Mouse (Mus musculus) intestine, embryonic 14.5 days (tissue): ENCODE measurements at regions not wholly inside any gene's neighbourhood (a gene's known extent, or its start where the extent isn't known, plus 50 kb on each side); places are given as distances from the start of the nearest gene placed in this dataset.

ENCODE experiments used
- ATAC-seq: fragments of 200-750 bp; cut with Nextera tagmentation; replicated peaks from 2 replicates; pipeline ENCODE4 v1.8.0; 2017; ENCODE audit warnings: low read depth, moderate number of reproducible peaks, moderate TSS enrichment, moderate library complexity; ENCODE audit not compliant: low FRiP score, low TSS enrichment
- DNase-seq: peaks from one replicate; pipeline ENCODE4 v3.0.0-alpha.2; 2018; ENCODE audit warnings: low spot score
- H3K27ac ChIP-seq: fragments of 300-500 bp; sonication (generic); 2 replicates; pipeline ENCODE4 v1.5.1; 2014; ENCODE audit warnings: low read depth, mild to moderate bottlenecking, control low read depth
- H3K27me3 ChIP-seq: fragments of 300-500 bp; sonication (generic); replicated peaks from 2 replicates; pipeline ENCODE4 v1.6.1; 2014; ENCODE audit warnings: low read length, control low read depth; ENCODE audit not compliant: control insufficient read depth, insufficient read depth
- H3K36me3 ChIP-seq: fragments of 300-500 bp; sonication (generic); 2 replicates; pipeline ENCODE4 v1.6.1; 2014; ENCODE audit warnings: low read length, control low read depth; ENCODE audit not compliant: control insufficient read depth, insufficient read depth
- H3K4me1 ChIP-seq: fragments of 300-500 bp; sonication (generic); replicated peaks from 2 replicates; pipeline ENCODE4 v1.6.1; 2014; ENCODE audit warnings: low read length, control low read depth, mixed read lengths; ENCODE audit not compliant: control insufficient read depth, insufficient read depth
- H3K4me2 ChIP-seq: fragments of 300-500 bp; sonication (generic); 2 replicates; pipeline ENCODE4 v1.6.1; 2014; ENCODE audit warnings: low read length
- H3K4me3 ChIP-seq: fragments of 300-500 bp; sonication (generic); 2 replicates; pipeline ENCODE4 v1.5.1; 2014; ENCODE audit warnings: low read depth, low read length, control low read depth, mixed read lengths
- H3K9ac ChIP-seq: fragments of 300-500 bp; sonication (generic); 2 replicates; pipeline ENCODE4 v1.6.1; 2014; ENCODE audit warnings: mild to moderate bottlenecking, low read length
- H3K9me3 ChIP-seq: fragments of 300-500 bp; sonication (generic); 2 replicates; pipeline ENCODE4 v1.6.1; 2016; ENCODE audit warnings: low read length, control low read depth; ENCODE audit not compliant: control insufficient read depth
- WGBS: fragments of 180-500 bp; shearing (Covaris S2); extraction: QIAGEN DNeasy Blood & Tissue Kit; methylation state at CpG from one replicate; pipeline ENCODE4 v1.1.7; 2014; 5-methylcytosine and 5-hydroxymethylcytosine counted together

GRCm38 (mm10) chr1:81794771-81795170, 438.1 kb upstream of the Gm9747 start:
- H3K36me3 ChIP-seq, result no peaks in the 10 kb centered on the region
- 74% methylated on average over 2 of the region's 2 CpGs for WGBS
- H3K27ac ChIP-seq, result no peak overlapping the region
- DNase-seq (no peak), ATAC-seq (no peak)
- H3K4me2 ChIP-seq, result no peak overlapping the region
- H3K4me3 ChIP-seq, result no peak overlapping the region
- H3K9ac ChIP-seq, result no peak overlapping the region
- H3K4me1 ChIP-seq, result no peaks in the 10 kb centered on the region
- no peaks in the 10 kb centered on the region for H3K9me3 ChIP-seq
- H3K27me3 ChIP-seq, result no peaks in the 10 kb centered on the region

- no peaks in the 10 kb centered on the region for H3K36me3 ChIP-seq
- DNase-seq (no peak), ATAC-seq (no peak)
- no peaks in the 10 kb centered on the region for H3K9me3 ChIP-seq
- H3K9ac ChIP-seq, result no peak overlapping the region
- no peaks in the 10 kb centered on the region for H3K27me3 ChIP-seq
- no peak overlapping the region for H3K4me3 ChIP-seq
- H3K4me1 ChIP-seq, result no peaks in the 10 kb centered on the region
- H3K27ac ChIP-seq, result no peak overlapping the region
- WGBS, result 85% methylated on average over 1 of the region's 1 CpGs
- H3K4me2 ChIP-seq, result no peak overlapping the region
Measured at GRCm38 (mm10) chr1:81795399-81795798, 437.5 kb upstream of the Gm9747 start.

- Histone ChIP-seq H3K36me3 (no peaks in the 10 kb centered on the region), H3K9ac (no peak overlapping the region), H3K27ac (no peak overlapping the region), H3K4me3 (no peak overlapping the region), H3K27me3 (no peaks in the 10 kb centered on the region), H3K9me3 (no peaks in the 10 kb centered on the region), H3K4me1 (no peaks in the 10 kb centered on the region), H3K4me2 (no peak overlapping the region)
- DNase-seq, result no peak
- no peak for ATAC-seq
Measured at GRCm38 (mm10) chr1:81811591-81811990, 421.3 kb upstream of the Gm9747 start.

GRCm38 (mm10) chr1:81818884-81819283, 414.0 kb upstream of the Gm9747 start:
- ATAC-seq (no peak), DNase-seq (no peak)
- Histone ChIP-seq H3K36me3 (no peaks in the 10 kb centered on the region), H3K4me1 (no peaks in the 10 kb centered on the region), H3K27me3 (no peaks in the 10 kb centered on the region), H3K27ac (no peak overlapping the region), H3K4me3 (no peak overlapping the region), H3K4me2 (no peak overlapping the region), H3K9ac (no peak overlapping the region), H3K9me3 (no peaks in the 10 kb centered on the region)

GRCm38 (mm10) chr1:81841966-81842365, 390.9 kb upstream of the Gm9747 start:
- WGBS, result 76% methylated on average over 3 of the region's 3 CpGs
- H3K9ac ChIP-seq, result no peak overlapping the region
- H3K36me3 ChIP-seq, result no peaks in the 10 kb centered on the region

GRCm38 (mm10) chr1:81850462-81851144, 382.3 kb upstream of the Gm9747 start:
- Histone ChIP-seq H3K27me3 (no peaks in the 10 kb centered on the region), H3K27ac (no peak overlapping the region), H3K4me1 (no peaks in the 10 kb centered on the region), H3K9me3 (no peaks in the 10 kb centered on the region), H3K4me3 (no peak overlapping the region), H3K9ac (no peak overlapping the region), H3K36me3 (no peaks in the 10 kb centered on the region), H3K4me2 (no peak overlapping the region)
- 88% methylated on average over 6 of the region's 6 CpGs for WGBS
- ATAC-seq (no peak), DNase-seq (no peak)

More at GRCm38 (mm10) chr1:81841966-81842365, 390.9 kb upstream of the Gm9747 start:
- no peaks in the 10 kb centered on the region for H3K9me3 ChIP-seq
- ATAC-seq (no peak), DNase-seq (no peak)
- H3K27ac ChIP-seq, result no peak overlapping the region
- no peaks in the 10 kb centered on the region for H3K27me3 ChIP-seq
- no peak overlapping the region for H3K4me2 ChIP-seq
- no peaks in the 10 kb centered on the region for H3K4me1 ChIP-seq
- H3K4me3 ChIP-seq, result no peak overlapping the region

- H3K4me1 ChIP-seq, result no peaks in the 10 kb centered on the region; the same call in 1 of the 2 replicates
- no peak overlapping the region for H3K4me2 ChIP-seq
- DNase-seq (no peak), ATAC-seq (no peak)
- no peaks in the 10 kb centered on the region for H3K27me3 ChIP-seq
- H3K9me3 ChIP-seq, result no peaks in the 10 kb centered on the region
- WGBS, result 54% methylated on average over 2 of the region's 2 CpGs
- no peak overlapping the region for H3K27ac ChIP-seq
- no peak overlapping the region for H3K4me3 ChIP-seq
- H3K36me3 ChIP-seq, result no peaks in the 10 kb centered on the region
- no peak overlapping the region for H3K9ac ChIP-seq
Measured at GRCm38 (mm10) chr1:81859464-81859863, 373.4 kb upstream of the Gm9747 start.

GRCm38 (mm10) chr1:81864571-81864970, 368.3 kb upstream of the Gm9747 start:
- ATAC-seq, result no peak
- DNase-seq, result no peak
- Histone ChIP-seq H3K27me3 (no peaks in the 10 kb centered on the region), H3K4me2 (no peak overlapping the region), H3K4me1 (no peaks in the 10 kb centered on the region), H3K4me3 (no peak overlapping the region), H3K27ac (no peak overlapping the region), H3K36me3 (no peaks in the 10 kb centered on the region), H3K9me3 (no peaks in the 10 kb centered on the region), H3K9ac (no peak overlapping the region)
- WGBS, result 81% methylated on average over 3 of the region's 3 CpGs

- Histone ChIP-seq H3K36me3 (no peaks in the 10 kb centered on the region), H3K27ac (no peak overlapping the region), H3K9ac (no peak overlapping the region), H3K4me1 (no peaks in the 10 kb centered on the region), H3K9me3 (no peaks in the 10 kb centered on the region), H3K4me3 (no peak overlapping the region), H3K4me2 (no peak overlapping the region), H3K27me3 (no peaks in the 10 kb centered on the region)
- ATAC-seq (no peak), DNase-seq (no peak)
- WGBS, result 56% methylated on average over 1 of the region's 1 CpGs
Measured at GRCm38 (mm10) chr1:81886940-81887531, 345.9 kb upstream of the Gm9747 start.
